Mouse (Mus musculus) neural tube, embryonic 14.5 days (tissue): Measurements from ENCODE around the gene Spaar. TPM values are rescaled to one million over a fixed set of nuclear protein-coding genes. Genes with fewer than 3 reads are reported as not detected.

Experiments used
- polyA plus RNA-seq: library from polyadenylated mRNA; unstranded; fragments of >200 nt; fragmentation: Nextera tagmentation; extraction: Ambion mirVana; gene quantifications from 2 replicates; pipeline ENCODE4 v1.2.1, GENCODE M21; 2014

Gene Spaar
- polyA plus RNA-seq, 1 experiment from 2014 or later, result not detected

Other genes with a start within 250 kb of the Spaar start
- gene Sit1, start 246.3 kb upstream of the Spaar start, polyA plus RNA-seq, result not detected in 2 replicates
- 81.4 and 87.2 TPM in 2 replicates for gene Ccdc107, start 237.1 kb upstream of the Spaar start, polyA plus RNA-seq
- gene Arhgef39, start 230.3 kb upstream of the Spaar start, polyA plus RNA-seq, result 3.6 and 6.2 TPM in 2 replicates
- gene Car9, start 223.1 kb upstream of the Spaar start, polyA plus RNA-seq, result not detected in 2 replicates
- 7.2 and 13.3 TPM in 2 replicates for gene Tpm2, start 206.3 kb upstream of the Spaar start, polyA plus RNA-seq
- 86.2 and 92.8 TPM in 2 replicates for gene Creb3, start 167.7 kb upstream of the Spaar start, polyA plus RNA-seq
- 48.8 and 57.8 TPM in 2 replicates for gene Tln1, start 167.3 kb upstream of the Spaar start, polyA plus RNA-seq
- 24.1 and 28.2 TPM in 2 replicates for gene Rgp1, start 151.3 kb upstream of the Spaar start, polyA plus RNA-seq
- gene Gba2, start 151.2 kb upstream of the Spaar start, polyA plus RNA-seq, result 44.4 and 48.5 TPM in 2 replicates
- gene Msmp, start 145.5 kb upstream of the Spaar start, polyA plus RNA-seq, result 1.9 TPM in 1 of 2 replicates, not detected in the other
- 15.9 and 19.2 TPM in 2 replicates for gene Npr2, start 98.1 kb upstream of the Spaar start, polyA plus RNA-seq
- 2.4 and 4.6 TPM in 2 replicates for gene Spag8, start 76.4 kb upstream of the Spaar start, polyA plus RNA-seq
- gene Hint2, start 73.6 kb upstream of the Spaar start, polyA plus RNA-seq, result 67.1 and 73.9 TPM in 2 replicates
- gene Tmem8b, start 61.1 kb upstream of the Spaar start, polyA plus RNA-seq, result 11.4 and 13.3 TPM in 2 replicates
- 1.6 and 1.7 TPM in 2 replicates for gene Fam221b, start 60.9 kb upstream of the Spaar start, polyA plus RNA-seq
- gene Olfr70, start 29.2 kb upstream of the Spaar start, polyA plus RNA-seq, result not detected in 2 replicates
- gene Olfr71, start 19.8 kb upstream of the Spaar start, polyA plus RNA-seq, result not detected in 2 replicates
- 0.19 and 0.24 TPM in 2 replicates for gene Hrct1, start 2.8 kb upstream of the Spaar start, polyA plus RNA-seq
- gene Olfr159, start 41.0 kb downstream of the Spaar start, polyA plus RNA-seq, result not detected in 2 replicates
- not detected in 2 replicates for gene Olfr156, start 93.9 kb downstream of the Spaar start, polyA plus RNA-seq
- not detected in 2 replicates for gene Olfr157, start 110.2 kb downstream of the Spaar start, polyA plus RNA-seq
- gene Olfr155, start 121.5 kb downstream of the Spaar start, polyA plus RNA-seq, result not detected in 2 replicates
- gene Reck, start 145.5 kb downstream of the Spaar start, polyA plus RNA-seq, result 6.3 and 9.2 TPM in 2 replicates
- 37.3 and 54.3 TPM in 2 replicates for gene Glipr2, start 227.4 kb downstream of the Spaar start, polyA plus RNA-seq